Mouse (Mus musculus) kidney, adult 2 months (tissue): ENCODE measurements around the gene Smpdl3a. TPM values are rescaled to one million over a fixed set of nuclear protein-coding genes. Genes with fewer than 3 reads are reported as not detected.

Experiments used
- DNase-seq: peaks from one replicate; pipeline ENCODE4 v3.0.0; 2021
- H3K27ac ChIP-seq: fragments of 200-500 bp; 2 replicates; pipeline ENCODE4 v1.5.1; 2012; ENCODE audit warnings: low read depth, low read length, control low read depth, inconsistent platforms; ENCODE audit not compliant: insufficient read depth
- H3K27me3 ChIP-seq: fragments of 200-500 bp; replicated peaks from 2 replicates; pipeline ENCODE4 v1.6.1; 2012; ENCODE audit warnings: mild to moderate bottlenecking, moderate library complexity, low read length, inconsistent platforms; ENCODE audit not compliant: control insufficient read depth, insufficient read depth
- H3K36me3 ChIP-seq: fragments of 200-500 bp; 2 replicates; pipeline ENCODE4 v1.6.1; 2012; ENCODE audit warnings: mild to moderate bottlenecking, moderate library complexity, low read length, inconsistent platforms; ENCODE audit not compliant: control insufficient read depth, insufficient read depth
- H3K4me1 ChIP-seq: fragments of 200-500 bp; 2 replicates; pipeline ENCODE4 v1.6.1; 2011; ENCODE audit warnings: low read length; ENCODE audit not compliant: control insufficient read depth, insufficient read depth
- H3K4me3 ChIP-seq: fragments of 200-500 bp; 2 replicates; pipeline ENCODE4 v1.5.1; 2011; ENCODE audit warnings: mild to moderate bottlenecking, low read depth, low read length, control low read depth; ENCODE audit not compliant: insufficient read depth
- CTCF ChIP-seq: fragments of 200-500 bp; conservative IDR thresholded peaks from 2 replicates; pipeline ENCODE4 v1.5.1; 2011; ENCODE audit warnings: low read depth, mild to moderate bottlenecking, control low read depth, low read length, moderate library complexity, mixed read lengths; ENCODE audit not compliant: insufficient read depth, insufficient read length
- POLR2A ChIP-seq: fragments of 200-500 bp; IDR thresholded peaks from one replicate; pipeline ENCODE4 v1.6.1; 2011; ENCODE audit warnings: low read depth, low read length, control low read depth
- WGBS: fragments of 180-500 bp; shearing (Covaris S2); methylation state at CpG from one replicate; pipeline ENCODE4 v1.1.7; 2018; 5-methylcytosine and 5-hydroxymethylcytosine counted together
- polyA plus RNA-seq: library from polyadenylated mRNA; depleted of rRNA; stranded (reverse); fragments of >200 nt; gene quantifications from 2 replicates; pipeline ENCODE4 v1.2.3, GENCODE M21; 2012

Smpdl3a gene
- polyA plus RNA-seq, 1 experiment = 395 TPM

GRCm38 (mm10) chr10:57815869-57816268 lies 21.7 kb downstream of the Smpdl3a start:
- Histone ChIP-seq H3K27me3 (no peaks in the 10 kb centered on the region), H3K27ac (no peak overlapping the region), H3K4me3 (no peak overlapping the region), H3K36me3 (peaks cover 1% of the 10 kb centered on the region), H3K4me1 (no peaks in the 10 kb centered on the region)
- WGBS = 84% methylated on average over 6 of the region's 6 CpGs
- no peak for DNase-seq
- TF ChIP-seq CTCF (no peak), POLR2A (no peak)

DNA sequence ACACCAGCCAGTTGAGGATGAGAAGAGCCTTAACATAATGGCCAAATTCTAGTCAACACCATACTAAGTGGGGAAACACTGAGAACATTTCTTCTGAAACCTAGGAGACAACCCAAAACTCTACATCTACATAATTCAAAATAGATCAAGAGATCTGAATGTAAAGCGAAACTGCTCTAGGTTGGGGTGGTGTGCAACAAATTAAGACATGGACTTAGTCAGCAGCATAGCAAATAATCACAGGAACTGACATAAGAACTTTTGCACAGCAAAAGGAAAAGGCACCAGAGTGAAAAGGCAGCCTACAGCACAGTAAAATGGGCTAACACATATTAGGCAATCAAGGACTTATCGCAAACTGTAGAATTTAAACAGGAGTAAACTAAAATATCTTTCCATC lies 25.1 kb downstream of the Smpdl3a start:
- no peak for TF ChIP-seq POLR2A
- no peak for TF ChIP-seq CTCF
- no peak for DNase-seq
- WGBS = 96% methylated on average over 2 of the region's 2 CpGs

GRCm38 (mm10) chr10:57822473-57822872 lies 28.3 kb downstream of the Smpdl3a start:
- Histone ChIP-seq H3K36me3 (no peaks in the 10 kb centered on the region), H3K27me3 (no peaks in the 10 kb centered on the region), H3K4me3 (no peak overlapping the region), H3K27ac (no peak overlapping the region), H3K4me1 (no peaks in the 10 kb centered on the region)
- no peak for DNase-seq
- TF ChIP-seq CTCF (no peak), POLR2A (no peak)
- WGBS = 46% methylated on average over 3 of the region's 3 CpGs

More for the DNA sequence above, 25.1 kb downstream of the Smpdl3a start:
- Histone ChIP-seq H3K4me1 (no peaks in the 10 kb centered on the region), H3K36me3 (no peaks in the 10 kb centered on the region), H3K27me3 (no peaks in the 10 kb centered on the region), H3K4me3 (no peak overlapping the region), H3K27ac (no peak overlapping the region)

DNA sequence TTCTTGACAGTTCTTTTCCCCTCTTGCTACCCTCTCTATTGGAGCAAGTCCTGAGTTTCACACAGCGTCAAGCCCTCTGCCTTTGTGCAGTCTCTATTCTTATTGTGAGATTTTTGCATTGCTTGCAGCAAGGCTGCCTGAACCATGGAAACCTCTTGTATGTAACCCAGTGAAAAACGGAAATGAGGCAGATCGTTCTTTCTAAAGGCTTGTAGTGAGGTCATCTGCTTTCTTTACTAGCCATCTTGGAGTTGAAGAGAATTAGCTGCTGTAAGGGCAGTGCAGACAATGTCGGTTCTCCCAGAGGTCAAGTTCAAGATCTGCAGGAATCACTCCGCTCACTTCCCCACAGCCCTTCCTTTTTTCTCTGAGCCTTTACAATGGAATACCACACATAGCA lies 34.5 kb downstream of the Smpdl3a start:
- WGBS = 69% methylated on average over 5 of the region's 5 CpGs
- no peak overlapping the region for H3K27ac ChIP-seq
- no peaks in the 10 kb centered on the region for H3K27me3 ChIP-seq
- H3K36me3 ChIP-seq = no peaks in the 10 kb centered on the region
- TF ChIP-seq POLR2A (no peak), CTCF (no peak)
- no peaks in the 10 kb centered on the region for H3K4me1 ChIP-seq
- H3K4me3 ChIP-seq = no peak overlapping the region
- DNase-seq = no peak

DNA sequence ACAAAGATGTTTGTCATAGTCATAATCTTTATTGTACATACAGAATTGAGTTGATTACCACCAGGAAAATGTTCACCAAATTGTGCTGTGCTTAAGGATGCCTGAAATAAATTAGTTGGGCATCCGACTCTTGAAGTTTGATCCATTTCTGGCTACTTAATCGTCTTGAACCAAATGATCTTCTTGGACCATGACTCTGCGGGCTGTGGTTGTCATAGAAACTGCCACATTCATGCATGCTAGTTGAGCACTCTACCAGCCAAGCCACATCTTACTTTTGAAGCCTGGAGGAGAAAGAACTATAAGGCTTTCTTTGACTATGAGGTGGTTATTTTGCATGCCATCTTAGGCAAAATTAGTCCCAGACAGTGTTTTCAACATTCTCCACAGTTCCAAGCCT lies 35.5 kb downstream of the Smpdl3a start:
- 66% methylated on average over 3 of the region's 3 CpGs for WGBS
- no peak overlapping the region for H3K4me3 ChIP-seq
- H3K36me3 ChIP-seq = no peaks in the 10 kb centered on the region
- no peaks in the 10 kb centered on the region for H3K27me3 ChIP-seq
- no peak for DNase-seq
- H3K4me1 ChIP-seq = no peaks in the 10 kb centered on the region
- H3K27ac ChIP-seq = no peak overlapping the region
- no peak for TF ChIP-seq CTCF

- no peak overlapping the region for H3K4me3 ChIP-seq
- 94% methylated on average over 1 of the region's 1 CpGs for WGBS
- TF ChIP-seq CTCF (no peak), POLR2A (no peak)
- DNase-seq = no peak
- no peaks in the 10 kb centered on the region for H3K4me1 ChIP-seq
- H3K27me3 ChIP-seq = no peaks in the 10 kb centered on the region
- no peak overlapping the region for H3K27ac ChIP-seq
- no peaks in the 10 kb centered on the region for H3K36me3 ChIP-seq
These were observed 41.0 kb downstream of the Smpdl3a start for GRCm38 (mm10) chr10:57835094-57835493.

- Histone ChIP-seq H3K4me1 (no peaks in the 10 kb centered on the region), H3K27me3 (no peaks in the 10 kb centered on the region), H3K36me3 (no peaks in the 10 kb centered on the region), H3K4me3 (no peak overlapping the region), H3K27ac (no peak overlapping the region)
- TF ChIP-seq CTCF = no peak
- no peak for TF ChIP-seq POLR2A
- no peak for DNase-seq
These were observed 41.8 kb downstream of the Smpdl3a start for GRCm38 (mm10) chr10:57835982-57836381.
